Mouse (Mus musculus) megakaryocyte-erythroid progenitor cell, adult 5 weeks (primary cell): ENCODE data around the gene Vash1. TPM values are rescaled to one million over a fixed set of nuclear protein-coding genes. Genes with fewer than 3 reads are reported as not detected.

Experiments
- polyA plus RNA-seq: library from polyadenylated mRNA; stranded (reverse); fragments of >175 nt; gene quantifications from 2 replicates; pipeline ENCODE4 v1.2.3, GENCODE M21; 2012

Vash1 gene
- 4.9 TPM in 2 replicates for polyA plus RNA-seq

GRCm38 (mm10) chr12:86678591-86679545 is at the start of gene Vash1:
TSS of gene Vash1 (plus strand) at chr12:86678700.

DNA sequence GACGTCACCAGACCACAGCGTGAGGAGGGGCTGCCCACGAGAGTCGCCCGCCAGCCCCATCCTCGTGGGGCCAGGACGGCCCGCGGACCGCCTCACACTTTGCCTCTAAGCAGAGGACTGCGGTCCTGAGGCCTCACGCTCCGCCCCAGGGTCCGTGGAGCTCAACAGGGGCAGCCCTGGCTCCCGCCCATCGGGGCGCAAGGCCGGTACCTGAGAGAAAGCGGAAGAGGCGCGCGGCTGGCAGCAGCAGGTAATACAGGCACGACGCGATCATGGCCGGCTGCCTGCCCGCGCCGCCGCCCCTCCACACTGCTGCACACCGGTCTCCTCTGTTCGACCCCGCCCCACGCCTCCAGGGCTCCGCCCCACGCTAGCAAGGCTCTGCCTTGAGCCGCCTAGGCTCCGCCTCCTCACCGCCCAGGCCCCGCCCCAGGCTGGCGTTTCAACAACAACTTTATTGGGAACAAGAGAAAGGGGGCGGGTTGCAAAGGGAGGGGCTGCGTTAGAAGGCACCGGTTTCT is 47.7 kb downstream of the Vash1 start, which contains the start of gene Angel1:
Gene Angel1 (minus strand): TSS at position 341 of the 521 bp plus-strand sequence.

GRCm38 (mm10) chr12:86734319-86734810 is 55.9 kb downstream of the Vash1 start, which contains the start of gene Lrrc74a:
TSS of gene Lrrc74a (plus strand) at chr12:86734369.

Other genes starting within 250 kb of the Vash1 start
- 1.2 and 1.6 TPM in 2 replicates for gene Angel1, start 47.8 kb downstream of the Vash1 start, polyA plus RNA-seq
- 0.03 TPM in 1 of 2 replicates, not detected in the other for gene Lrrc74a, start 55.7 kb downstream of the Vash1 start, polyA plus RNA-seq
- 26.9 and 32.2 TPM in 2 replicates for gene Irf2bpl, start 206.1 kb downstream of the Vash1 start, polyA plus RNA-seq